Mouse (Mus musculus) midbrain, embryonic 12.5 days (tissue): ENCODE results near the gene Gm9780. TPM values are rescaled to one million over a fixed set of nuclear protein-coding genes. Genes with fewer than 3 reads are reported as not detected.
"Not testable (repeated sequence)": the region's sequence is repeated elsewhere in the genome, so short reads cannot be mapped to it uniquely, and the experiment has no call there.

ENCODE experiments used
- ATAC-seq: fragments of 200-750 bp; cut with Nextera tagmentation; 2 replicates; pipeline ENCODE4 v1.8.0; 2017; ENCODE audit warnings: low read depth, moderate TSS enrichment, moderate library complexity; ENCODE audit not compliant: low FRiP score
- H3K27ac ChIP-seq: fragments of 300-500 bp; sonication (generic); replicated peaks from 2 replicates; pipeline ENCODE4 v1.5.1; 2016; ENCODE audit warnings: mild to moderate bottlenecking
- H3K27me3 ChIP-seq: fragments of 300-500 bp; sonication (generic); 2 replicates; pipeline ENCODE4 v1.6.1; 2016; ENCODE audit warnings: mild to moderate bottlenecking
- H3K36me3 ChIP-seq: fragments of 300-500 bp; sonication (generic); 2 replicates; pipeline ENCODE4 v1.6.1; 2016
- H3K4me1 ChIP-seq: fragments of 300-500 bp; sonication (generic); 2 replicates; pipeline ENCODE4 v1.6.1; 2016
- H3K4me2 ChIP-seq: fragments of 300-500 bp; sonication (generic); replicated peaks from 2 replicates; pipeline ENCODE4 v1.6.1; 2016; ENCODE audit warnings: mild to moderate bottlenecking, moderate library complexity
- H3K4me3 ChIP-seq: fragments of 300-500 bp; sonication (generic); 2 replicates; pipeline ENCODE4 v1.5.1; 2016; ENCODE audit warnings: mild to moderate bottlenecking
- H3K9ac ChIP-seq: fragments of 300-500 bp; sonication (generic); replicated peaks from 2 replicates; pipeline ENCODE4 v1.6.1; 2016; ENCODE audit warnings: mild to moderate bottlenecking, moderate library complexity
- H3K9me3 ChIP-seq: fragments of 300-500 bp; sonication (generic); 2 replicates; pipeline ENCODE4 v1.6.1; 2016; ENCODE audit warnings: mild to moderate bottlenecking
- WGBS: fragments of 180-500 bp; shearing (Covaris S2); methylation state at CpG from one replicate; pipeline ENCODE4 v1.1.7; 2016; 5-methylcytosine and 5-hydroxymethylcytosine counted together
- polyA plus RNA-seq: library from polyadenylated mRNA; unstranded; fragments of >200 nt; fragmentation: Nextera tagmentation; extraction: Ambion mirVana; gene quantifications from 2 replicates; pipeline ENCODE4 v1.2.1, GENCODE M21; 2016

Gene Gm9780
- polyA plus RNA-seq, 1 experiment from 2014 or later = 3.0 TPM

DNA sequence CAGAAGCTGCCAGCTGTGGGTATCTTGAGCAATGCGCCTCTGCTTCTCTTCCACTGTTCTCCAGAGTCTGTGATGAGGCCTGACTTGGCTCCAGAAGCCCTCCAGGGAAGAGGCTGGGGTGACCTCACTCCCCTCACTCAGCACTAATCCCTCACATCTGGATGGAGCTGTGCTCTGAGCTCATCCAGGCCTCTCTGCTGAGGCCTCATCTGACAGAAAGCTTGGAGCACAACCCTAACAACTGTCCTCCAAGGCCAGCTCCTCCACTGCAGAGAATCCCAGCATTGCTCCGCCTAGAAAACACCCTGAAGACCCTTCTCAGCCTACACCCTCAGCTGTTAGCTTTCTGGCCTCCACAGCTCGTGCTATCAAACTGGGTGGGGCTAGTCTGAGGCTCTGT, 8.1 kb downstream of the Gm9780 start:
- not testable (repeated sequence) for H3K27ac ChIP-seq, H3K27me3 ChIP-seq, H3K36me3 ChIP-seq, H3K4me1 ChIP-seq, H3K4me2 ChIP-seq, H3K9me3 ChIP-seq, ATAC-seq, H3K9ac ChIP-seq, H3K4me3 ChIP-seq
- WGBS = no CpG with 5 or more reads among the region's 3 CpGs

- H3K27me3 ChIP-seq, H3K4me3 ChIP-seq, H3K4me2 ChIP-seq, H3K4me1 ChIP-seq, H3K9me3 ChIP-seq, H3K36me3 ChIP-seq, H3K9ac ChIP-seq, ATAC-seq, H3K27ac ChIP-seq: not testable (repeated sequence)
- WGBS = no CpG with 5 or more reads among the region's 12 CpGs
These were observed 16.9 kb downstream of the Gm9780 start for GRCm38 (mm10) chr14:26025653-26026052.

DNA sequence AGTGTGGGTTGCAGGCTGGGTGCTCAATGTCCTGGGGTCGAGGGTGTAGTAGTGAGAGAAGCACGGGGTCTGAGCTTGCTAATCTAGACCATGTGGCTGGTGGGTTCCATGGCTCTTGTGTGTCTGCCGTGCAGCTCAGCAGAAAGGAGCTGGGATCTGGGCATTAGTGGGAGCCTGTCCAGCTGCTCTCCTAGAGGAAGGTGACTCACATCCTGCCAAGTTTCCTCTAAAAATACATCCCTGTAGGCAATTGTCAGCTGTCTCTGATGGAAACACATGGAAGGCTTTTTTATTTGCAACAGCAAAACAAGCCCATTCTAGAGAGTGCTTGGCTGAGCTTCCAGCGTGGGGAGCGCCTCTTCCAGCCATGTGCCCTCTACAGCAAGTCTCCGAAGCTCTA, 19.7 kb downstream of the Gm9780 start:
- ATAC-seq, H3K9ac ChIP-seq: not testable (repeated sequence)
- no CpG with 5 or more reads among the region's 6 CpGs for WGBS

DNA sequence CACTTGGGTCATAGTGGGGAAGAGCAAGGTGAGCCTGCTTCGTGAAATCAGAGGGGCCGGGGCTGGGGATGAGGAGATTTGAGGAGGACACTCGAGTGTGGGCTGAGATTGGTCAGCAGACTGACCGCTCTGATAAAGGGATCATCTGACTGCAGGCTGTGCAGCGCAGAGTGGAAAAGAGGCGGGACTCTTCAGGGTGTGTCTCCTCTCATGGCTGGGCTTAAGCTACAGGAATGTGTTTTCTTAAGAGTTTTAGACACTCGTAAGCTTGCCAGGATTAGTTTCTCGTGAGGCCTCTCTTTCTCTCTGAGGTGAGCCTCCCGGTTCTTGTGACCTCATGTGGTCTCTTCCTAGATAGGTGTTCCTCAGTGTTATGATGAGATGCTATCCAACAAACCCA, 21.0 kb downstream of the Gm9780 start:
- H3K4me2 ChIP-seq, H3K27me3 ChIP-seq, H3K9me3 ChIP-seq, H3K4me1 ChIP-seq, ATAC-seq, H3K36me3 ChIP-seq, H3K9ac ChIP-seq, H3K27ac ChIP-seq, H3K4me3 ChIP-seq: not testable (repeated sequence)
- no CpG with 5 or more reads among the region's 9 CpGs for WGBS

More for the DNA sequence above, 19.7 kb downstream of the Gm9780 start:
- not testable (repeated sequence) for H3K4me2 ChIP-seq, H3K27ac ChIP-seq, H3K36me3 ChIP-seq, H3K4me3 ChIP-seq, H3K4me1 ChIP-seq, H3K27me3 ChIP-seq, H3K9me3 ChIP-seq

GRCm38 (mm10) chr14:26016414-26016813, 26.1 kb downstream of the Gm9780 start:
- H3K4me1 ChIP-seq, H3K27ac ChIP-seq: not testable (repeated sequence)
- no CpG with 5 or more reads among the region's 7 CpGs for WGBS

GRCm38 (mm10) chr14:26007462-26007861, 35.0 kb downstream of the Gm9780 start:
- not testable (repeated sequence) for H3K36me3 ChIP-seq, H3K9ac ChIP-seq, H3K27me3 ChIP-seq, H3K4me2 ChIP-seq, H3K4me1 ChIP-seq, ATAC-seq, H3K27ac ChIP-seq, H3K4me3 ChIP-seq, H3K9me3 ChIP-seq
- WGBS = no CpG with 5 or more reads among the region's 2 CpGs

More at GRCm38 (mm10) chr14:26016414-26016813, 26.1 kb downstream of the Gm9780 start:
- not testable (repeated sequence) for H3K4me3 ChIP-seq, H3K36me3 ChIP-seq, H3K4me2 ChIP-seq, H3K27me3 ChIP-seq, ATAC-seq, H3K9me3 ChIP-seq, H3K9ac ChIP-seq

GRCm38 (mm10) chr14:25981880-25982279, 60.6 kb downstream of the Gm9780 start:
- H3K27ac ChIP-seq, H3K36me3 ChIP-seq, H3K9me3 ChIP-seq, H3K4me2 ChIP-seq, ATAC-seq, H3K4me3 ChIP-seq, H3K4me1 ChIP-seq, H3K9ac ChIP-seq, H3K27me3 ChIP-seq: not testable (repeated sequence)
- 79% methylated on average over 7 of the region's 9 CpGs for WGBS

DNA sequence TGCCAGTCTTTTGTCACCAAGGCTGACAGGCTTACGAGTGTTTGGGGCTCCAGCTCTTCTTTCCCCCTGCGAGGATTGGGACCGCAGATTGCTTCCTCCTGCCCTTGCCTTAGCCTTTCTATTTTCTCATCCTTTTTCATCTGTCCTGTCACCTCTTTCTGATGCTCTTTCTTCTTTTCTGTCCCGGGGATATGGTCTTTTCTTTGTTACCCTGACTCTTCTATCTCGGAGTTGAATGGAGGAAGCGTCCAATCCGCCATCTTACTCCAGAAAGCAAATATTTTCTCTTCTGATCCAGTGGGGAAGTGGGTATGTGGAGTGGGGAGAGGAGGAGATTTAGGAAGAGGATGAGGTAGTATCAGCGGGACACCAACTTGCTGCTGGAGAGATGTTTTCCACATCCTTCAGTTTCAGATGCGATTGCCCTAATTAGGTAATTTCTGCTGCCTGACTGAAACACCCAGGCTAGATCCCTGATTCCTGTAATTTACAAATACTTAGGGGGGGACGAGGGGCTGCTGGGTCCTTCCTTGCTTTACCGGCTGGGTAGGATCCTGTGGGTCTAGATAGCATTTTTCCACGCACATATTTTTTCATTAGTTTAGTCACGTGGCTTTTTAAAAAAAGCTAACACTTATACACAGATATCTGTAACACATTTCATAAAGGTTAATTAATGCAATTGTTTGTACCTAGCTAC, 63.1 kb downstream of the Gm9780 start:
- not testable (repeated sequence) for H3K36me3 ChIP-seq, ATAC-seq, H3K9ac ChIP-seq, H3K4me1 ChIP-seq, H3K27me3 ChIP-seq, H3K9me3 ChIP-seq
- Histone ChIP-seq H3K4me2 (peak overlapping the region; percentile 38), H3K4me3 (peak overlapping the region; percentile 25), H3K27ac (peak overlapping the region; percentile 93)
- 0% methylated on average over 6 of the region's 13 CpGs for WGBS

- not testable (repeated sequence) for H3K9me3 ChIP-seq, H3K9ac ChIP-seq, H3K4me1 ChIP-seq, H3K36me3 ChIP-seq, H3K27me3 ChIP-seq
- peak; percentile 93 for ATAC-seq
- Histone ChIP-seq H3K4me2 (peak within 1 kb of the TSS; percentile 38), H3K4me3 (peak within 1 kb of the TSS; percentile 25), H3K27ac (peak within 1 kb of the TSS; percentile 93)
- whole genome bisulfite sequencing = no CpG with 5 or more reads among the region's 25 CpGs
These were observed 63.9 kb downstream of the Gm9780 start, which contains the start of gene Duxbl1 for GRCm38 (mm10) chr14:25978371-25979241. TSS of gene Duxbl1 (plus strand) at chr14:25978577.

Other genes starting within 250 kb of the Gm9780 start
- 3.2 and 4.1 TPM in 2 replicates for gene Anxa11, start 200.6 kb downstream of the Gm9780 start, polyA plus RNA-seq
- gene Plac9a, start 139.6 kb downstream of the Gm9780 start, polyA plus RNA-seq = not detected in 2 replicates
- 1.4 and 2.7 TPM in 2 replicates for gene Tmem254a, start 115.0 kb downstream of the Gm9780 start, polyA plus RNA-seq
- gene Cphx1, start 104.4 kb downstream of the Gm9780 start, polyA plus RNA-seq = not detected in 2 replicates
- gene Duxbl1, start 64.1 kb downstream of the Gm9780 start, polyA plus RNA-seq = 7.1 and 7.3 TPM in 2 replicates
- gene Tmem254c, start 24.6 kb upstream of the Gm9780 start, polyA plus RNA-seq = 13.7 and 21.1 TPM in 2 replicates
- gene Cphx2, start 38.8 kb upstream of the Gm9780 start, polyA plus RNA-seq = not detected in 2 replicates
- gene Cphx3, start 39.6 kb upstream of the Gm9780 start, polyA plus RNA-seq = not detected in 2 replicates
- 8.3 TPM in 1 of 2 replicates, not detected in the other for gene Duxbl2, start 75.6 kb upstream of the Gm9780 start, polyA plus RNA-seq
- 2.3 and 6.3 TPM in 2 replicates for gene Plac9b, start 139.8 kb upstream of the Gm9780 start, polyA plus RNA-seq
- gene Tmem254b, start 164.3 kb upstream of the Gm9780 start, polyA plus RNA-seq = 15.3 and 19.6 TPM in 2 replicates
- 3.8 and 10.6 TPM in 2 replicates for gene Duxbl3, start 215.3 kb upstream of the Gm9780 start, polyA plus RNA-seq